Mouse (Mus musculus) frontal cortex, adult (tissue): ENCODE results near the gene Myo10.
A peak's percentile ranks its signal among the peaks of the same experiment; 100 is the strongest.

Experiments
- ATAC-seq: cut with Nextera tagmentation; 2 replicates; pipeline ENCODE4 v1.9.2; 2017; ENCODE audit warnings: mild to moderate bottlenecking, moderate library complexity, mixed read lengths; ENCODE audit not compliant: low TSS enrichment

Gene Myo10

DNA sequence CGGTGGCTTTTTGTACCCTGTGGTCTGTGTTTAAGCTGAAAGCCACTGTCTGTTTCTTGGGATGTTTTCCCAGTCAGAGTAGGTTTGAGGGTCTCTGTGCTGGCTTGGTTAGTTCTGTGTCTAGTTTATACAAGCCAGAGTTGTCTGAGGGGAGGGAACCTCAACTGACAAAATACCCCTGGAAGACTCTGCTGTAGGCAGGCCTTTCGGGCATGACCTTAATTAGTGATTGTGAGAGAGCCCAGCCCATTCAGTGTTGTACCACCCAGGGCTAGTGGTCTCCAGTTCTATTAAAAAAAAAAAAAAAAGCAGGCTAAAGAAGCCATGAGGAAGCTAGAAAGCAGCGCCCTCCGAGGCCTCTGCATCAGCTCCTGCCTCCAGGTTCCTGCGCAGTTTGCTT is 30.0 kb downstream of the Myo10 start:
- ATAC-seq = no peak

GRCm38 (mm10) chr15:25652933-25653332 is 30.6 kb downstream of the Myo10 start:
- no peak for ATAC-seq

DNA sequence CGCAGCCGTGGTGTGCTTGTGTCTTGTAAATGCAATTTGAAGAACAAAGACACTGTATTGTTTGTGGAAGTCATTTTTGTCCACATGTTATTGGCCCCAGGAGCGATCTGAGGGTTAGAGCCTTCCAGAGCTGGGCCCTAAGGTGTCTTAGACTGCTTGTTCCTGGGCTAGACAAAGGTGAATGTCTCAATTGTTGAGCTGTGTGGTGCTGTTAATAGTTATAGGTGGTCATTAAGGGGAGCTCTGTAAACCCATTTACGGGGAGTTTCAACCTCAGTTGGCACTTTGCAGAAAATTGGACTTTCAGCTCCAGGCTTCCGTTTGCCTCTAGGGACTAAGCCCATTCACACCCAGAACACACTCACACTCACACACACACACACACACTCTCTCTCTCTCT is 31.4 kb downstream of the Myo10 start:
- ATAC-seq = no peak

DNA sequence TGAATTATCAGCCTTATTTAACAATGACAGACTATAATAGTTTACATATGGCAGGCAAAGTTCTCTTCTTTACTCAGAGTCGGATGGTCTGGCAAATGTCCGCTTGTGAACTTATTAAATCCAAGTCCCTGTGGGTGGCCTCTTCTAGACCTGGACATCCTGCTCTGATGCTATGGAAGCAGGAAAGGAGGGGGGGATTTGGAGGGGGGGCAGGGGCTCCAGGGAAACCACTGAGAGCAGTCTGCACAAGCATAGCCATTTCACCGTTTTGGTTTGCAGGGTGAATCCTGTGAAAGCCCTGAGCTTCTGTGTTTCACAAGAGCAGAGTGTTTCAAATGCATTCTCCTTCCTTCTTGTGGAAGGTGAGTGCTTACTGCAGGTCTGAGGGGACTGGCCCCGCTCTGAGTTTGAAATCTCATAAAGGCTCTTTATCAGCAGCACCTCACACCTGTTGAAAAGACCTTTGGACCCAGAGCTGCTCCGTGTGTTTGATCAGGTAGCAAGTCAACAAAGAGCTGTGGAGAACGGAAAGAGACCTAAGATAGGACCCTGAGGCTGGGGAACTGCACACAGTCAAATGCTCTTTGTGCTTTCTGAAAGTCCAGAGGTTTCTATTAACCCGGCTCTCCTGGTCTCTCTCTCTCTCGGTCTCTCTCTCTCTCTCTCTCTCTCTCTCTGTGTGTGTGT is 40.7 kb downstream of the Myo10 start:
- ATAC-seq = no peak

GRCm38 (mm10) chr15:25669283-25670247 is 47.2 kb downstream of the Myo10 start:
- ATAC-seq = peak; percentile 78

GRCm38 (mm10) chr15:25673231-25673980 is 51.1 kb downstream of the Myo10 start:
- no peak for ATAC-seq

- peak; percentile 4; the same call in 1 of the 2 replicates for ATAC-seq
Measured at GRCm38 (mm10) chr15:25674099-25674931, 52.0 kb downstream of the Myo10 start.

GRCm38 (mm10) chr15:25674932-25675250 is 52.6 kb downstream of the Myo10 start:
- ATAC-seq = peak; percentile 25; the same call in 1 of the 2 replicates

- ATAC-seq = no peak
Measured at GRCm38 (mm10) chr15:25675359-25675758, 53.0 kb downstream of the Myo10 start.

DNA sequence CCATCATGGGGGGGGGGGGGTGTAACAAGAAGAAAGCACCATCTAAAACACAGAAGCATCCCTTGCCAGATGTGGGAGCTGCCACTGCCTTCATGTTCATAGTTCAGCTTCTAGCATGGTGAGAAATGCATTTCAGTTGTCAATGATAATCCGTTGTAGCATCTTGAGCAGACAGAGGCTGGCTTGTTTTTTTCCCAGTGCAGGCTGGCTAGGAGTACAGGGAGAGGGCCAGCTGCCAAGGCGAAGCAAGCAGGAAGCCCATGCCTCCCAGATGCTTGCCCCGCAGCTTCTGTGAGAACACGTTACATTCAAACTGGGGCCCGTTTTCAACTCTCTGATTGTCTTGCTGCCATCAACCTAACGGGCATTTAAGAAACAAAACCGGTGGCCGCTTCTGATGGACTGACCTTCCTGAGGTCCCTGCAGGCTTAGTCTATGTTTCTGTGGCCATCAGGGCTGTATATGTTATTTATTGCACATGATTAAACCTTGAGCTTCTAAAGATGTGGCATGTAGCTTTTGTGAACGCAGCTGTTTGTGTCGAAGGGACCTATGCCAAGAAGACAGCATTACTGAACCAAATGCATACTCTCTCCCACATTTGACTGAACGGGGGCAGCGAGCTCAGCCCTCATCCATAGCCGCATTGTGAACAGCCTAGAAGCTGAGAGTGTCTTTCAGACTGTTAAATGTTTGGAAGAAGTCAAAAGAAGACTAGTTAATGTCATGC is 53.9 kb downstream of the Myo10 start:
- peak; percentile 65 for ATAC-seq

DNA sequence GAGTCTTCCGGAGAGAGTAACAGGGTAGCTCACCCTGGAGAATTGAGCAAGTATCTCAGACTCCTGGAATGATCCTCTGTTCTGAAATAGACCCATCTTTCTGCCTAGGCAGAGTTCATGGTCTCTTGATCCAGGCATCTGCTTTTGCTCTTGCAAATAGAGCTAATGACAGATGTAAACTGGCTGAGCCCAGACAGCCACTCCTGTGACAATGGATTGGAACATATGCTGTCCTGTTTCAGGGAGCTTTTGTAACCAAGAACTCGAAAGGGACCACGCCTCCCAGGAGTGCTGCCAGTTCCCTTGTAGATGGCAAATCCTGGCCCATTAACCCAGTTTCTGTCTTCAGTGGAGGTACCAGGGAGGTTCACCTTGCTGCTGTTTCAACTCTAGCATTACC is 56.8 kb downstream of the Myo10 start:
- no peak for ATAC-seq

- no peak for ATAC-seq
Measured at GRCm38 (mm10) chr15:25679616-25680015, 57.3 kb downstream of the Myo10 start.

GRCm38 (mm10) chr15:25680269-25680818 is 58.0 kb downstream of the Myo10 start:
- ATAC-seq = peak; percentile 25; the same call in 1 of the 2 replicates

DNA sequence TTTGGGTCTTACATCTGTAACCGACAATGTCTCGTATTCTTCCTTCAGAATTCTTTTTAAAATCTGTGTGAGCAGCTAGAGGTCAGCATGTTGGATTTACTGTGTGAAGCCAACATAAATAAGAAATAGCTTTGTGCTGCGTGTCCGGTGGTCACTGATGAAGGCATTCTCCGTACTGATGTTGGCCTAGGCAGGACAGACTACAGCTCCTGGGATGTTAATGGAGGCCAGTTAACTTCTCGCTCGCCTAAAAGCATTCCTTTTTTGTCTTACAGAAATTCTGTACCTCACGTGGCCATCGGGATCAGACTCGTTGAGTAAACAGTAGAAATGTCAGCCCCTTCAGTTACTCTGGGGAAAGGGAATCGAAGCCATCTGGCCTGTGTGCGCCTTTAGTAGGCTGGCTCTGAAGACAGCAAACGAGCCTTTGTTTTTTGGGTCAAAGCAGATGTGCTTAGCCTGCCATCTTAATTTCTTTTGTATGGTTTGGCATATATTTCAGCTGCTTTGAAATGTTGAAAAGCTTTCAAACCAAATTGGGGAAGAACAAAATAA is 60.7 kb downstream of the Myo10 start:
- no peak for ATAC-seq

DNA sequence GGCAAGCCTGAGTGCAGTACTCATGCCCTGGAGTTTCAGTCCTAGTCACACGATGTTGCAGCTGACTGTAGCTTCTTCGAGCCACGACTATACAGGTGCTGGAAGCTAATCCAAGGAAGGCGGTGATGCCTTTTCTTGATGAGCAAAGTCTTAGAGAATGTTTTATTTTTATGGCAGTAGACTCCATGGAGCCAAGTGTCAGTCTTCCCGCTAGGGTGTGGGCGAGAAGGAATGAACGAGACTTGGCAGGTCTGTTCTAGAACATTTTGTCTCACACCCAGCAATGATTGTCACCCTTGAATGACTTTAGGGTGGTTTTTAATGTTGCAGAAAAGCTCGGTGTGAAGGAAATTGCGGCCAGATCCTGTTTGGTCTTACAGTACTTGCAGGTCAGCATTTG is 62.9 kb downstream of the Myo10 start:
- ATAC-seq = peak; percentile 80

DNA sequence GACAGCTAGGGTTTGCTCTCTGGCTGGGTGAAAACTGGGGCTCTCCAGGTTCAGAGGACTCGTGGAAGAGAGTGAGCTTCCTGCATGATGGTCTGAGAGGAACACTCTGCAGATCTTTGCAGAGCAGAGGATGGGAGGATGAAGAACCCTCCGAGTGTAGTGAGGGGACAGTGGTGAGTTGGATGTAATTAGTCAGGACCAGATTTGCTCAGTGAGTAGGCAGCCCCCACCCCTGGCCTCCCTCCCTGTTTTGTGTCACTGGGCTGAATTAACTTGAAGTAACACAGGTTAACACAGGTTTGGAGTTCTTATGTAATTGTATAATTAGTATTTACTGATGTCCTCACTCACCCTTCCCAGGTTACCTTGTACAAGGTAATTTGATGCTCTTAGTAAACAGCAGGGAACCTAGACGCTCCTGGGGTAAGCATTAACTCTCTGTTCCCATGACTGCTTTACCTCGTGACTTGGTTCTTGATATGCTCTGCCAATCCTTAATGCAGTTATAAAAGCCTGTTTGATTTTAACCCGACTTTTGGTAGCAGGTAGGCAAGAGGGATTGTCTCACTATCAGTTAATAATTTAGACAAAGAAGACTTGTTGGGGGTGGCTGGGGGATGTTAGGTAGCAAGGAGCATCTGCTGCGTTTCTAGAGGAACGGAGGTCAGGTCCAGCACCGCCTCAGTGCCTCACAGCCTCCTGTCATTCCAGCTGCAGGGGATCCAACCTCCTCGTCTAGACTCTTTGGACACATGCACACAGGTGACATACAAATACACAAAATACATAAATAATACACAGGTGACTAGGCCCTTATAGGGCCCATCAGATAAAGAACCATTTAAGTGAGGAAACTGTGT is 66.3 kb downstream of the Myo10 start:
- no peak for ATAC-seq

- ATAC-seq = no peak
Measured at GRCm38 (mm10) chr15:25689477-25689876, 67.2 kb downstream of the Myo10 start.

GRCm38 (mm10) chr15:25690066-25690745 is 67.9 kb downstream of the Myo10 start:
- ATAC-seq = no peak

GRCm38 (mm10) chr15:25690746-25691105 is 68.4 kb downstream of the Myo10 start:
- no peak for ATAC-seq
